Mouse (Mus musculus) thymus, adult 2 months (tissue): ENCODE data around the gene Nr2c2ap. TPM values are rescaled to one million over a fixed set of nuclear protein-coding genes. Genes with fewer than 3 reads are reported as not detected.

Experiments
- DNase-seq: peaks from one replicate; pipeline ENCODE4 v3.0.0; 2021
- H3K27ac ChIP-seq: fragments of 200-500 bp; 2 replicates; pipeline ENCODE4 v1.5.1; 2012; ENCODE audit warnings: low read length, control low read depth; ENCODE audit not compliant: control insufficient read depth, insufficient read depth
- H3K27me3 ChIP-seq: fragments of 200-500 bp; 2 replicates; pipeline ENCODE4 v1.6.1; 2012; ENCODE audit warnings: mild to moderate bottlenecking, low read length, moderate library complexity, mixed read lengths; ENCODE audit not compliant: control insufficient read depth, insufficient read depth
- H3K36me3 ChIP-seq: fragments of 200-500 bp; 2 replicates; pipeline ENCODE4 v1.6.1; 2012; ENCODE audit warnings: mild to moderate bottlenecking, low read length, moderate library complexity; ENCODE audit not compliant: control insufficient read depth, insufficient read depth
- H3K4me1 ChIP-seq: fragments of 200-500 bp; replicated peaks from 2 replicates; pipeline ENCODE4 v1.6.1; 2012; ENCODE audit warnings: low read length; ENCODE audit not compliant: control insufficient read depth, insufficient read depth
- H3K4me3 ChIP-seq: fragments of 200-500 bp; 2 replicates; pipeline ENCODE4 v1.5.1; 2012; ENCODE audit warnings: mild to moderate bottlenecking, low read length, control low read depth, moderate library complexity; ENCODE audit not compliant: control insufficient read depth, insufficient read depth
- CTCF ChIP-seq: fragments of 200-500 bp; IDR thresholded peaks from 2 replicates; pipeline ENCODE4 v1.5.1; 2012; ENCODE audit warnings: mild to moderate bottlenecking, control low read depth, low read length, moderate library complexity, borderline replicate concordance; ENCODE audit not compliant: control insufficient read depth, poor library complexity, insufficient read depth; ENCODE audit errors: extremely low read depth
- POLR2A ChIP-seq: fragments of 200-500 bp; IDR thresholded peaks from 2 replicates; pipeline ENCODE4 v1.6.1; 2012; ENCODE audit warnings: mild to moderate bottlenecking, low read length, control low read depth, moderate library complexity; ENCODE audit not compliant: control insufficient read depth, poor library complexity, insufficient read depth; ENCODE audit errors: extremely low read depth
- WGBS: fragments of 180-500 bp; shearing (Covaris S2); methylation state at CpG from one replicate; pipeline ENCODE4 v1.1.7; 2018; 5-methylcytosine and 5-hydroxymethylcytosine counted together
- polyA plus RNA-seq: library from polyadenylated mRNA; depleted of rRNA; stranded (reverse); fragments of >200 nt; gene quantifications from 2 replicates; pipeline ENCODE4 v1.2.3, GENCODE M21; 2012

Gene Nr2c2ap
- polyA plus RNA-seq, 1 experiment = 26.9 TPM

DNA sequence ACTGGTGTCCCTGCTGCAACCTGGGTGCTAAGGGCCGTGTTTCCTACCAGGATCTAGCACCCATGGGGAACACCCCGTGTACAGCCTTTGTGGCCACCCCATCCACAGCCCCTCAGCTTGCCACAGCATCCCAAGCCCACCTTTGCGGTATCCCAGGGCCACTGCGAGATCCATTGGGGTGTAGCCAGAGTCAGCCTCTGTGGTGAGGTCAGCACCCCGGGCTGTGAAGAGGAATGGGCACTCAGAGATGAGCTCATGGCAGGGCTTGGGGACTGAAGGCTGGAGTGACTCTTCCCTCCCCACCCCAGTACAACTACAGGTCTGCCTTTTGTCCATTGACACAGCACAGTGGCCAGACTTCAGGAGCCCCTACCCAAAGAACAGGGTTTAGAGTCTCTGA, 3.0 kb downstream of the Nr2c2ap start:
- Histone ChIP-seq H3K4me1 (peaks cover 22% of the 10 kb centered on the region), H3K27ac (no peak overlapping the region), H3K27me3 (no peaks in the 10 kb centered on the region), H3K36me3 (peaks cover 13% of the 10 kb centered on the region; the same call in 1 of the 2 replicates), H3K4me3 (no peak overlapping the region)
- TF ChIP-seq POLR2A (no peak), CTCF (no peak)
- no peak for DNase-seq
- 94% methylated on average over 5 of the region's 5 CpGs for WGBS

DNA sequence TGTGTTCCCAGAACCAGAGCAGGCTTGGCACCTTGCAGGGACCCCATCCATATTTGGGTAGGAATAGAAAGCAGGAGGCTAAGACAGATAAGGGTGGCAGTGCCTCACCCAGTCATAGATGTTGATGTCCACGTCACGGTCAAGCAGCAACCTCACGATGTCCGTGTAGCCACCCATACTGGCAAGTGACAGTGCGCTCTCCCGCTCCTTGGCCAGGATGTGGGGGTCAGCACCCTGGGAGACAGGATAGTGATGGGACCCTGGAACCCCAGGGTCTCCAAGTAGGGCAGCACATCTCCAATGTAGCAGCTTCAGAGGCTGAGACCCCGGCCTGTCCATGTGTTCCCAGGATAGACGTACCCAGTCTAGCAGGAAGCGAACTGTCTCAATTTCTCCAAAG, 3.8 kb downstream of the Nr2c2ap start:
- peaks cover 13% of the 10 kb centered on the region; the same call in 1 of the 2 replicates for H3K36me3 ChIP-seq
- H3K4me1 ChIP-seq = peaks cover 22% of the 10 kb centered on the region
- H3K27me3 ChIP-seq = no peaks in the 10 kb centered on the region
- TF ChIP-seq CTCF = no peak
- TF ChIP-seq POLR2A = no peak
- no peak overlapping the region for H3K4me3 ChIP-seq
- no peak overlapping the region for H3K27ac ChIP-seq
- DNase-seq = no peak
- over 99% methylated on average over 9 of the region's 9 CpGs for WGBS

DNA sequence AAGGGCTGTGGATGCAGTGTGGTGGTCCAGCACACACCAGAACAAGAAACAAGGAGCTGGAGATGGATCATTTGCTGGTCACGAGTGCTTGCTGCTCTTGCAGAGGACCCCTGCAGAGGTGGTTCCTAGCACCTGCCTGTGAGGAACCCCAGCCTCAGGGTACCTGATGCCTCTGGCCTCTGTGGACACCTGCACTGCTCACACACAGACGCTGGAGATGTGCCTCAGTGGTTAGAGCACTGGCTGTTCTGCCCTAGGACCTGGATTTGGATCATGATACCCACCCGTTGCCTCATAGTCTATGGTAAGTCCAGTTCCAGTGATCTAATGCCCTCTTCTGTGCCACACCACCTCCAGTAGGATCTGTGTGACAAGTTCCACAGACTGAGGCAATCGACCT, 5.5 kb downstream of the Nr2c2ap start:
- DNase-seq = no peak
- peaks cover 26% of the 10 kb centered on the region for H3K4me1 ChIP-seq
- no peak overlapping the region for H3K4me3 ChIP-seq
- no peak for TF ChIP-seq CTCF
- TF ChIP-seq POLR2A = no peak
- WGBS = 92% methylated on average over 4 of the region's 4 CpGs
- H3K27ac ChIP-seq = no peak overlapping the region
- H3K36me3 ChIP-seq = peaks cover 13% of the 10 kb centered on the region; the same call in 1 of the 2 replicates
- H3K27me3 ChIP-seq = no peaks in the 10 kb centered on the region

DNA sequence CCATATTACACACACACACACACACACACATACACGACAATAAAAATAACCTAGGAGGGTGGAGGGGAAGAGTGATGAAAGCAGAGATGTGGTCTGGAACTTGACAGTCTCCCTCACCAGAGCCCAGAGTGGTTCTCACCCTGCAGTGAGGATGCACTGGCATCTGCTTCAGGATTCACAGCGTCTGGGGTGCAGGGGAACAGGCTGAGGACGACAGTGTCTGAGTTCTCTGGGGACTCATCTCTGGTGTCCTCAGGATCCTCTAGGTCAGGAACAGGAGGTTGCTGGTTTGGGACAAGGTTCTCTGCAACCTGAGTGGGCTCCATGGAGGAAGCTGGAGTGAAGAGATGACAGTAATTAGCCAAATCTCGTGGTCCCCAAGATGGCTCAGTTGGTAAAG, 6.8 kb downstream of the Nr2c2ap start:
- Histone ChIP-seq H3K4me1 (peaks cover 15% of the 10 kb centered on the region), H3K27me3 (no peaks in the 10 kb centered on the region), H3K27ac (no peak overlapping the region), H3K4me3 (no peak overlapping the region), H3K36me3 (peaks cover 13% of the 10 kb centered on the region; the same call in 1 of the 2 replicates)
- 82% methylated on average over 4 of the region's 4 CpGs for WGBS
- DNase-seq = no peak
- TF ChIP-seq CTCF = no peak
- no peak for TF ChIP-seq POLR2A

DNA sequence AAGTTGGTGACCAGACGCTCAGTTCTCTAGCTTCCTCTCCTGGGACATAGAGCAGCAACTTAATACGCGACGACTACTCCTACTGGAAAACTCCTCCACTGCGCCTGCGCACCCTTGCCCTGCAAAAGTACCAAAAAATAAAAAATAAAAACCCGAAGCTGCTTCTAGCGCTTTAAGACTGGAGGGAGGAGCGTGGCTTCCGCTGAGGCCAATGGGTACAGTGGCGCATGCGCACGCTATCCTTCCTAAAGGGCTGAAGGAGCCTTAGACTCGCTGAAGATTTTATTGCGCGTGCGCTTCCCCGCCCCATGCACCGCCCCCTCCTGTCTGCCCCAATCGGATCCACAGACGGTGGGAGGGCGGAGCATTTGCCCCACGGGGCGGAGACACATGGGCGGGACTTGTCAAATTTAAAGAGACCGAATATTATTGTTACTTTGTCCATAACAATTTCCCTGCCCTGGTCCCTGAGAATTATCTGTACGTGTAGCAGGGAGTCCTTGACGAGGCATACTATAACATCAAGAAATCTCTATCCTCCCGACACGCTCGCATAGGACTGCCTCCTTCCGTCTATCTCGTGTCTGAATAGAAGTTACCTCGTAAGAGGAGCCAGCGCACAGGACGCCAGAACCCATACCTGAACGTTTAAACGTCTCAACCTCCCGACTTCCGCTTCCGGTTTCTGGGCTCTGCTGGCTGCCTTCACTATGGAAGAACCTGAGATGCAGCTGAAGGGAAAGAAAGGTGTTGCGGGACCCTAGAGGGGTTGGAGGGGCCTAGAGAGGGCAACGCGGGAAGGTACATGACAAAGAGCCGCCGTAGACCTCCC, 8.1 kb downstream of the Nr2c2ap start, which contains the start of the genes Rfxank, Borcs8 and Mef2b:
Rfxank (minus strand) TSS at position 129 of the 832 bp plus-strand sequence.
Borcs8 (plus strand) TSS at position 474 of the 832 bp plus-strand sequence.
Mef2b (plus strand) TSS at position 686 of the 832 bp plus-strand sequence.
- peak within 1 kb of the TSS; percentile 91 for H3K27ac ChIP-seq
- no peaks in the 10 kb centered on the region for H3K27me3 ChIP-seq
- TF ChIP-seq CTCF (no peak), POLR2A (peak; percentile 50; the same call in 1 of the 2 replicates)
- peak within 1 kb of the TSS; percentile 96 for H3K4me3 ChIP-seq
- H3K4me1 ChIP-seq = peaks cover 15% of the 10 kb centered on the region
- peak; percentile 98 for DNase-seq
- peaks cover 9% of the 10 kb centered on the region; the same call in 1 of the 2 replicates for H3K36me3 ChIP-seq
- WGBS = under 1% methylated on average over 46 of the region's 46 CpGs

DNA sequence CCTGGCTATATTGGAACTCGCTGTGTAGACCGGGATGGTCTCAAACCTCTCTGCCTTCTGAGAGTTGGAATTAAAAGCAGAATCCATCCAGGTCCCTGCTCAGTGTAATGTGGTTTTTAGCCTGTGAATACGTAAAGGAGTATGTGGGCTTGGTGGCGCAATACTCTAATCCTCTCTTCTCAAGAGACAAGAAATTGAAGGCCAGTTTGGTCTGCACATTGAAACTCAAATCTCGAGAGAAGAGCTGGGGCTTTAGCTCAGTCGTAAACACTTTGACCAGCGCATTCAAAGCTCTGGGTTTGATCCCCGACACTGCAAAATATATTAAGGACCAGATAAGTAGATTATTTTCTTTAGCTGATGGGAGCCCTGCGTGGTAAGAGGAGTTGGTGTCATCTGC, 8.8 kb downstream of the Nr2c2ap start:
- no peak for DNase-seq
- H3K27ac ChIP-seq = peak overlapping the region; percentile 91
- peak overlapping the region; percentile 96 for H3K4me3 ChIP-seq
- H3K4me1 ChIP-seq = peaks cover 15% of the 10 kb centered on the region
- peaks cover 4% of the 10 kb centered on the region; the same call in 1 of the 2 replicates for H3K36me3 ChIP-seq
- H3K27me3 ChIP-seq = no peaks in the 10 kb centered on the region
- 1% methylated on average over 9 of the region's 9 CpGs for WGBS
- TF ChIP-seq POLR2A (no peak), CTCF (no peak)
